ENCODE assay signal across 18 mouse cellular contexts in genomic region chr6:140411996-140412395, GRCm38 (mm10).
"Had no signal": no experiment of that assay in that cellular context is flagged by ENCODE, and none has a peak within 500 bp of the region (broad histone marks: within the 10 kb centered on the region; RNA-seq: fewer than 3 reads in every experiment).

No protein-coding gene starts in this region.

- H3K9ac ChIP-seq: lung, embryonic 14.5 days; midbrain, embryonic 13.5 days; midbrain, embryonic 15.5 days; neural tube, embryonic 13.5 days; neural tube, embryonic 15.5 days had no signal

- H3K27ac ChIP-seq: midbrain, embryonic 10.5 days; midbrain, embryonic 13.5 days; midbrain, embryonic 15.5 days; neural tube, embryonic 13.5 days; neural tube, embryonic 15.5 days had no signal

- H3K4me2 ChIP-seq: lung, embryonic 14.5 days; midbrain, embryonic 13.5 days; midbrain, embryonic 15.5 days; neural tube, embryonic 13.5 days; neural tube, embryonic 15.5 days had no signal

- H3K36me3 ChIP-seq: midbrain, embryonic 10.5 days; midbrain, embryonic 13.5 days; midbrain, embryonic 15.5 days; neural tube, embryonic 13.5 days; neural tube, embryonic 15.5 days had no signal

- DNase-seq: lung, adult 18-20 months; lung, embryonic 14.5 days; lung, postnatal 10 days; lung, postnatal 4 days; retina, postnatal 1 day; right cerebral cortex, adult 18-20 months; right cerebral cortex, postnatal 25 days; right cerebral cortex, postnatal 4 days; spleen, adult 18-20 months; thymus, adult 18-20 months; thymus, postnatal 14 days; thymus, postnatal 36 days had no signal

- H3K9me3 ChIP-seq: midbrain, embryonic 13.5 days; midbrain, embryonic 15.5 days; neural tube, embryonic 13.5 days; neural tube, embryonic 15.5 days had no signal

- ATAC-seq: midbrain, embryonic 13.5 days; midbrain, embryonic 15.5 days had no signal

- H3K27me3 ChIP-seq: midbrain, embryonic 13.5 days; midbrain, embryonic 15.5 days; neural tube, embryonic 13.5 days; neural tube, embryonic 15.5 days had no signal

- H3K4me1 ChIP-seq: midbrain, embryonic 10.5 days; midbrain, embryonic 13.5 days; midbrain, embryonic 15.5 days; neural tube, embryonic 13.5 days; neural tube, embryonic 15.5 days had no signal

- H3K4me3 ChIP-seq: midbrain, embryonic 10.5 days; midbrain, embryonic 13.5 days; midbrain, embryonic 15.5 days; myocyte; neural tube, embryonic 13.5 days; neural tube, embryonic 15.5 days had no signal
